Mouse (Mus musculus) large intestine, adult 2 months (tissue): Measurements from ENCODE around the gene Abcb8. TPM values are rescaled to one million over a fixed set of nuclear protein-coding genes. Genes with fewer than 3 reads are reported as not detected.

Experiments used
- DNase-seq: peaks from one replicate; pipeline ENCODE4 v3.0.0-alpha.2; 2012; ENCODE audit warnings: low read depth, low spot score
- WGBS: fragments of 180-500 bp; shearing (Covaris S2); methylation state at CpG from one replicate; pipeline ENCODE4 v1.1.7; 2018; 5-methylcytosine and 5-hydroxymethylcytosine counted together
- polyA plus RNA-seq: library from polyadenylated mRNA; depleted of rRNA; stranded (reverse); fragments of >200 nt; gene quantifications from 2 replicates; pipeline ENCODE4 v1.2.3, GENCODE M21; 2012

Abcb8 gene
- polyA plus RNA-seq, 1 experiment, result 57.7 TPM

DNA sequence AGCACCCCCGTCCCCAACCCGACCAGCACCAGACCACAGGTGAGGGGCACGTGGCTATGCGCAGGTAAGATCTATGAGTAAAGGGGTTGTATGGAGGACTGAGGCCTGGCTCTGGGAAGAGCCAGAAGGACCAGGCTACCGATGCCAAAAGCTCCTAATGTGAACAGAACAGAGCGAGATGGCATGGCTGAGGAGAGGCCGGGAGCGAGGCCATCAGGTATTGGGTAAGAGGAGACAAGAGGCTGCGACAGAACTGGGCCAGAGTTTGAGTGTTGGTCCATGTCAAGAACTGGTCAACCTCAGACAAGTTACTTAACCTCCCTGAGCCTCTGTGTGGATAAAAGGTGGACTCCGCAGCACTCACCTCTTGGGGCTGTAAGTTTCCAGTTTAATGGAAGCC lies 28.5 kb upstream of the Abcb8 start:
- WGBS, result 83% methylated on average over 10 of the region's 10 CpGs
- DNase-seq, result no peak

- 42% methylated on average over 5 of the region's 5 CpGs for WGBS
- DNase-seq, result no peak
These were observed 27.9 kb upstream of the Abcb8 start for GRCm38 (mm10) chr5:24365528-24365927.

DNA sequence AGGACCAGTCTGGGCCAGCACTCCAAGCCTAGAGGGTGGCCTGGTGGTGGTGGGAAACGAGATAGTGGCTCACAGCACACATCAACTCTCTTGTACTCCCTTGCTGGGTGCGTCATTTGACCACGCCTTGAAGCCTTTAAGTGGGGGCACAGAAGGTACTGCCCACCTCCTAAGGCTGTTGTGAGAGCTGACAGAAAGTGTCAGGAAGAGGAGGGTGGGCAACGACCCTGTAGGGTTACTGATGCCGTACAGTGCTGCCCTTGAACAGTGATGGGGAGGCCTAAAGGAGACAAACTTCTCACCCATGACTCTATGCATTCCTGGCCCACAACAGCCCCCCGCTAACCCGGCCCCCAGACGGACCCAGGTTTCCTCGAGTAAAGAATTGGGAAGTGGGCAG lies 27.0 kb upstream of the Abcb8 start:
- no peak for DNase-seq
- WGBS, result 73% methylated on average over 9 of the region's 9 CpGs

GRCm38 (mm10) chr5:24369767-24370166 lies 23.7 kb upstream of the Abcb8 start:
- DNase-seq, result no peak
- WGBS, result 86% methylated on average over 9 of the region's 9 CpGs

GRCm38 (mm10) chr5:24373807-24374206 lies 19.7 kb upstream of the Abcb8 start:
- WGBS, result 74% methylated on average over 5 of the region's 5 CpGs
- DNase-seq, result no peak

GRCm38 (mm10) chr5:24374216-24374615 lies 19.2 kb upstream of the Abcb8 start:
- DNase-seq, result no peak
- WGBS, result 25% methylated on average over 6 of the region's 6 CpGs

GRCm38 (mm10) chr5:24374666-24375328 lies 18.7 kb upstream of the Abcb8 start:
- 51% methylated on average over 7 of the region's 7 CpGs for WGBS

DNA sequence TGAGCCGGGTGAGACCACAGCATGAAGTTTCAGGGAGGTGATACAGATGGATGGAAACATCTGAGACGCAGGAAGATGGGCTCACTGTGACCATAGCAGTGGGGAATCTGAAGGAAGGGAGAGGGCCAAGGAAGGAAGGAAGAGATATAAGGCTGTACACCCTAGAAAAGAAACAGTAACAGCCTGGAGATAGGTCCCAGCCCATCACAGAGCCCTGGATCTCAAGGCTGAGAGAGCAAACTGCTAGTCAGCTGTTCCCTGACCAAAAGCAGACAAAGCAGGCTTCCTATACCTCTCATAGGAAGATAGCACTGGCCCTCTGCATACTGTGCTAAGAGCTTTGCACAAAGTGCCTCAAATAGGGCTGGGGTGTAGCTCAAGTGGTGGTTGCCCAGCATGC lies 14.8 kb upstream of the Abcb8 start:
- WGBS, result 71% methylated on average over 2 of the region's 2 CpGs
- no peak for DNase-seq

More at GRCm38 (mm10) chr5:24374666-24375328, 18.7 kb upstream of the Abcb8 start:
- no peak for DNase-seq

DNA sequence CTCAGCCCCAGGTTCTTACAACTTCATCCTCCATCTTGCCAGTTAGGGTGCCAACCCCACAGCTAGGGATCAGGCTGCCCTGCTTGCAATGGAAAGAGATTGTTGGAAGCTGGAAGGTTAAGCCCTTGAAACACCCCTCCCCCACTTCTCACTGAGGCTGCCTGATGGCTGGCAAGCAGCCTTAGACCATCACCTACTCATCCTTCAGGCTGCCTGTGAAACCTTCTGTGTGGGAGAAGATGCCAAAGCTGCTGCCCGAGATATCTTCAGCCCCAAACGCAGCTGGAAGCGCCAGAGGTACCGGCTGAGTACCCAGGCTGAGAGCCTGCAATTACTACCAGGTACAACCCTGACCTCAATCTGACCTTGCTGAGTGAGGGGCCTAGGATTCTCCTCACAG lies 14.0 kb upstream of the Abcb8 start:
- WGBS, result 40% methylated on average over 4 of the region's 4 CpGs
- no peak for DNase-seq

DNA sequence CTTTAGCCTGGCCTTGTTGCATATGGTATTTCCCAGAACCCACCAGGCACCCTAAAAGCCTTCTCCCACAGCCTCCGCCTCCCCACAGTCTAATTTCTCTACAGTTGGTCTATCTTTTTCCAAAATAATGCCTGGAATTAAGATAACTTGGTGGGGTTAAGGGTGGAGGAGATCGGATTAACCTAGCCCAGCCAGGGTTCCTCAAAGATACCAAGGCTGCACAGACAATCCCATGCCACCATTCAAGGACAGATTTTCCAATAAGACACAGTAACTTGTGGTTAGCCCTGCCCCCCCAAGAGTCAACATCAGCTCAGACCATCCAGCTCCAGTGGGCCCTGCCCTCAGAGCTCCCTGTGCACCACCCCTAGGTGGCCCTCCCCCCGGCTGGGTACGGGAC lies 13.0 kb upstream of the Abcb8 start:
- WGBS, result 79% methylated on average over 4 of the region's 4 CpGs
- no peak for DNase-seq

DNA sequence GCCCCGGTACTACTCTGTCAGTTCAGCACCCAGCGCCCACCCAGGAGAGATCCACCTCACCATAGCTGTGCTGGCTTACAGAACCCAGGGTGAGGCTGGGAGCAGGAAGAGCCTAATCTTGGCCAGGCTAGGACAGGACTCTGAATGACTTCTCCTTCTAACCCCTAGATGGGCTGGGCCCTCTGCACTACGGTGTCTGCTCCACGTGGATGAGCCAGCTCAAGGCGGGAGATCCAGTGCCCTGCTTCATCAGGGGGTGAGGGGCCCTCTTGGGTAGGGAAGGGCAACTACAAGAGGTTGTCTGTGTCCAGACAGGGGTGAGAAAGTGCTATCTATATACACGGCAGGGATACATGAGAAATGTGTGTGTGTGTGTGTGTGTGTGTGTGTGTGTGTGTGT lies 12.0 kb upstream of the Abcb8 start:
- DNase-seq, result no peak
- WGBS, result 66% methylated on average over 6 of the region's 6 CpGs

- DNase-seq, result no peak
- WGBS, result 47% methylated on average over 2 of the region's 2 CpGs
These were observed 11.5 kb upstream of the Abcb8 start for GRCm38 (mm10) chr5:24381988-24382387.

DNA sequence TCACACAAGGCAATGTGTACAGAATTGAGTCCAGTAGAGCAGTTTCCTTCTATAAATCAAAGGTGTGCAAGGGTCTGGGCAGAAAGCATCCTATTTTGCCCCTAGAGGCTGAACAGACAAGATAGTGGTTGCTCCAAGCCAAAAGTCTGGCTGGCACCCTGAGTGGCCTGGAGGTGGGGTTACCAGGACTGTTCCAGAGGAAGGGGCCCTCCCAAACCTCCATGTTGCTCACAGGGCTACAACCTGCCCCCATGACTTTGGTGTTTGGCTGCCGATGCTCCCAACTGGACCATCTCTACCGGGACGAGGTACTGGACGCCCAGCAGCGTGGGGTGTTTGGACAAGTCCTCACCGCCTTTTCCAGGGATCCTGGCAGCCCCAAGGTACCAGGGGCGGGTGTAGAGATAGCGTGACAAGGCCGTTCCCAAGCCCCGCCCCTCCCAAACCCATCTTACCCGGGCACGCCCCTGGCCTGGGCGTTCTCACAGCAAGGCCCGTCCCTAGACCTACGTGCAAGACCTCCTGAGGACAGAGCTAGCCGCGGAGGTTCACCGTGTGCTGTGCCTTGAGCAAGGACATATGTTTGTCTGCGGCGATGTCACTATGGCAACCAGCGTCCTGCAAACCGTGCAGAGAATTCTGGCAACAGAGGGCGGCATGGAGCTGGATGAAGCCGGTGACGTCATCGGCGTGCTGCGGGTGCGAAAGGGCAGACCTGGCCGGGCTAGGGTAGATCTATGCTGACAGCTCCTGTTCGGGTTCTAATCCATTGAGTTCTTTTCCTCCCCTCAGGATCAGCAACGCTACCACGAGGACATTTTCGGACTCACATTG lies 10.2 kb upstream of the Abcb8 start:
- 3% methylated on average over 34 of the region's 34 CpGs for WGBS
- peak; percentile 69 for DNase-seq

GRCm38 (mm10) chr5:24384407-24384806 lies 9.1 kb upstream of the Abcb8 start:
- DNase-seq, result no peak
- WGBS, result 56% methylated on average over 6 of the region's 6 CpGs

DNA sequence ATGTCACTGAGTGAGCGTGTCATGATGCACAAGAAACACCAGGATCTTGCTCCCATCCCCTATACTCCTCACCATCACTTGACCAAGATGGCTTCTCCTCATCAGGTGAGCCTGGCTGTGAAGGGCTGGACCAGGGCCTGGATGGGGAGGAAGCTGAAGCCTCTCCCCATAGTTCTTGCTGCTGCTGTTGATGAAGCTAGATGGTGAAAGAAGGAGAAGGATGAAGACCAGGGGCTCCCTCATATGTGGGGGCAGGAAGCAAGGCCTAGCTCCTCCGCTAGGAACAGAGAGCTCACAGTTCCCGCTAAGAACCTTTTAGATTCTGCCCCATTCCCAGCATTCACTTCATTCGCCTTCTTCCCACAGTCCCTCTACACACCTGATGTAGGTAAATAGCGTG lies 8.1 kb upstream of the Abcb8 start:
- WGBS, result 98% methylated on average over 5 of the region's 5 CpGs
- DNase-seq, result no peak

GRCm38 (mm10) chr5:24385887-24386550 lies 7.4 kb upstream of the Abcb8 start:
- no peak for DNase-seq
- WGBS, result 89% methylated on average over 10 of the region's 10 CpGs

DNA sequence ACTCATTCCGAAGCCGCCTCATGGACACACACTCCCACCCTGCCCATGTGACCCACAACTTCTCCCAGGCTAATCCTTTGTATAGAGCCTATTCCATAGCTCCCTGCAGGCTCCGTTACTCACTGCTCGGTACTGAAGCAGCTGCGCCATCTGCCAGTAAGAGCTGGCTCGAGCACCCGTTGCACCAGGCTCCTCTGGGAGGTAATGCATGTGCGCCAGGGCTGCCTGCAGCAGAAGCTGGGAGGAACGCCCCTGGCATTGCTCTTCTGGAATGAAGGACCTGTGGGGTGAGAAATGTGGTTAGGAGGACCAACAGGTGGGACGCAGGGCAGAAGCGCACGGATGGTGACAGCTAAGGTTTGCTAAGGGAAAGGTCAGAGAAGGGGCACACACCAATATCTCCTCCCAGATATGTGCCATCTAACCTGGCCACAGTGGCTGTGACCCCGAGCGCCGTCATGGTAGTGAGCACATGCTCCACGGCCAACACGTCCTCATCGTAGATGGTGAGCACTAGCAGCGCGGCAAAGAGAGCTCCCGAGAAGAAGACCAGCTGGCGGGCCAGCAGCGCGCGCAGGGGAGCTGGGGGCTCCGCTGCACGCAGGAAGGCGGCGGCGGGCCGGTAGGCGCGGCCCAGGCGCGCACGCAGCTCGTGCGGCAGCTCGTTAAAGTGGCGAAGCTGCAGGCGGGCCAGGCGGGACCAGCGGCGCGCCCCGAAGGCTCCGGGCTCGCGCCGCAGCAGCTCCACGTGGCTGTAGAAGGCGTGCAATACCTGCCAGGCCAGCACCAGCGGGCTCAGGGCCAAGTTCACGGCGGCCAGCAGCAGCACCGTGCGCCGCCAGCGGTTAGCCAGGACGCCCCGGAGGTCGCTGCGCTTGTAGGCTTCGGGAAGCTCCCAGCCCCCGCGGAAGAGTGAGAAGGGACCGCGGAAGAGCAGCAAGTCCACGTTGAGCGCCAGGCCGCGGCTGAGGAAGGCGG lies 5.9 kb upstream of the Abcb8 start:
- DNase-seq, result peak; percentile 22
- WGBS, result 1% methylated on average over 73 of the region's 73 CpGs

DNA sequence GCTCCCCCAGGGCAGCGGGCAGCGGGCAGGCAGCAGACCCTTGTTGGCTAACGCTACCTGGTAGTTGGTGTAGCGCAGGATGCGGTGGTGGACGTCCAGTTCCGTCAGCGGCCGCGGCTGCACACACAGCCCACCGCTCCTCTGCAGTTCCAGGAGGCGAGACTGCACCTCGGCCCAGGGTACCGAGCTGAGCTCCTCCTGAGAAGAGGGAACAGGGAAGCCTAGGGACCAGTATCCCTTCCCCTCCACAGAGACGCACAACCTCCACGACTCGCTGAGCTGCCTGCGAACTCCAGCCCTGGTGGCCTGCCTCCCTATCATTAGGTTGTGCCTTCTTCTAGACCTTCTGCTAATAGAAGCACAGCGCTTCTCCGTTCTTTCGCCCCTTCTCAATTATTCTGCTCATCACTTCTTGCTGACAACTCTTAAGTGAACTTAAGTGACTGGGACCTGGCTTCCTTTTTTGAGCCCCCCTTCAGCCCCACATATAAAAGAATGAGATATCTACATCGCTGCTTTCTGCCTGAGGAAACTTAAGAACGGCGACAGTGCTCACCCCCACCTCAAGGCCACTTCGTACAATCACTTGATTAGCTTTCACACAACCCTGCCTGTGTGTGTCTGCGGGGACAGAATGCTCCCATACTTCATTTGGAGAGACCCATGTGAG lies 5.1 kb upstream of the Abcb8 start:
- WGBS, result 39% methylated on average over 26 of the region's 26 CpGs
- DNase-seq, result no peak

GRCm38 (mm10) chr5:24389011-24389657 lies 4.3 kb upstream of the Abcb8 start:
- DNase-seq, result no peak
- WGBS, result 70% methylated on average over 7 of the region's 7 CpGs
